Mouse (Mus musculus) retina, postnatal 7 days (tissue): ENCODE measurements at regions not wholly inside any gene's neighbourhood (a gene's known extent, or its start where the extent isn't known, plus 50 kb on each side); places are given as distances from the start of the nearest gene placed in this dataset.

ENCODE experiments used
- DNase-seq: peaks from one replicate; pipeline ENCODE4 v3.0.0-alpha.2; 2012; ENCODE audit warnings: low read depth, low spot score

DNA sequence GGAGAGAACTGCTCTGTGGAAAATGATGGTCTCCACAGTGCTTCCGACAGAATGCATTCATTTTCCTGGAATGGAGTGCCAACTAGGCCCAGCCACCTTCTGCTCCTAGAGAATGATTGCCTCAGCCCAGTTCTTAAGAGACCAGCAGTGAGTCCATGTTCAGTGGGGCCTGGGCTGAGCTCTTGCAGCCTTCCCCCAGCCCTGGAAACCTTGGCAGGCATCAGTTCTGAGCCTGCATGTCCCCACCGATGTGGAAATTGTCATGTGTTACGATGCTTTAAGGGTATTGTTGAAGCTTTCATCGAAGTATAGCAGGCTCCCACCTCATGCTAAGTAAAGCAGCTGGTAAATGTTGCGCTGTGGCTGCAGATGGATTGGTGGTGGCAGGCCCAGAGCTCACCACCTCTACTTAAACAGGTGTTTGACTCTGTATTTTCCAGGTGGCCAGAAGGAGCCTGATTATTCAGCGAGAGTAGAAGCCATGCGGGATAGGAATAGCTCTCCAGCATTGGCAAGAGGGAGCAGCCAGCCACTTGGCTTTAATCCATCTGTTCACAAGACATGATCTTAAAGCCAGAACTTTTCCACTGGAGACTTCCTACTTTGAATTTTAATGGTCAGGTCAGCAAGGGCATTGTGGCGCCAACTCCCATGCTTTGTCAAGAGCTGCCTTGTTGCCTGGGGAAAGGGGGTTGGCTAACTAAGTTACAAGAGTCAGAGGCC lies 437.5 kb downstream of the Meis1 start:
- DNase-seq, result no peak

DNA sequence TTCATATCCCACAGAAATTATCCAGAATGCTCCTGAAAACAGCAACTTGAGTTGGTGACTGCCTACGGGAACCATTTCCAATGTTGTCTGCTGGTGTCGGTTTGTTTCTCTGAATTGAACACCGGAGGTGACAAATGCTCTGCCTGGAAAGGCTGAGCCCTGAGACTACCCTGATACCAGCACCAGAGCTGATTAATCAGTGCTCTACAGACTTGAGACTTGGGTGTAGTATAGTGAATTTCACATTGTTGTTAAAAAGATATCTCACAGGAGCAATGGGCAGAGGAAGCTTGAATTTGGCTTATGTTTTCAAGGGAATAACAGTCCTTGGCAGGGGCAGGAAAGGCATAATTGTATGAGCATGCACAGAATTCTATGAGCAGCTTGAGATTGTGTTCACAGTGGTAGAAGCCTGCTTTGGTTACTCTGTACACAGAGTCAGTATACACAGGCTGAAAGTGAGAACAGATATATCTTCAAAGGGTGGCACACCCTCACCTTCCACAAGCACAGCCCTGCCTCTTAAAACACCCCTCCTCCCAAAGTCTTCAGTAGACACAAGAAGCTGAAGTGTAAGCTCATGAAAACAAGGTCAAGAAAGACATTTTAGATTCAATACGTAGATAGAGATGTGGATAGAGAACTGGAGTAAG lies 447.1 kb downstream of the Meis1 start:
- no peak for DNase-seq

DNA sequence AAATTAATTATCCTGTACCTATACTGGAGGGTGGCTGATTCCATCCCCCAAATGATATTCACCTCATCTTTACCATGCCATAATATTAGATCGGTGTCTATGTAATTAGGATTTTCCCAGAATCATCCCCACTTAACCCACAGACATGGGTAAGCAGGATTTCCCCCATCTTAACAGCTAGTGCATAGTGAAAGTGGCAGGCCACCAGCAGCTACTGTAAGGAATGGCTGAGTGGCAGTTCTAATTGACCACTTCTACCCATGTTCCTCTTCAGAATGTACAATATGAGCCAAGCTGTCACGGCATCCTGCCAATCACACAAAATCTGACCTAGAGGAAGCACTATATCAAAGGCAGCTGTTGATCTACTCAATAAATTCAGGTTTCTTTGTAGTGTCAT lies 455.8 kb downstream of the Meis1 start:
- no peak for DNase-seq

DNA sequence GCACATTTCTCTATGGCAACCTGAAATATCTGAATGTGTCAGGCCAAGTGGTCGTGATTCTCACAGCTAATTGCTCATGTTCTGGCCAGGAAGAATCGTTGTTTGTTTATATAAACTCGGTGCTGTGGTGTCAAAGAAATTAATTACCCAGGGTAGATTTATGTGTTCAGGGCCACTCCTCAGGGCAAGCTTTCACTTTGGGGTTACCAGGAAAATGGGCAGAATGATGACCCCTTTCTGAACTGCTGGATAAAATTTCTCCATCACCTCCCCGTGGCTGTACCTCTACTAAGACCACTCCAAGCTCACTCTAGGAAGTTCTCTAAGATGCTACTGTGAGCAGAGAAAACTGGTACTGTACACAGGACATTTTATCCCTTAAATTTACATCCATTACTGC lies 460.1 kb downstream of the Meis1 start:
- no peak for DNase-seq

DNA sequence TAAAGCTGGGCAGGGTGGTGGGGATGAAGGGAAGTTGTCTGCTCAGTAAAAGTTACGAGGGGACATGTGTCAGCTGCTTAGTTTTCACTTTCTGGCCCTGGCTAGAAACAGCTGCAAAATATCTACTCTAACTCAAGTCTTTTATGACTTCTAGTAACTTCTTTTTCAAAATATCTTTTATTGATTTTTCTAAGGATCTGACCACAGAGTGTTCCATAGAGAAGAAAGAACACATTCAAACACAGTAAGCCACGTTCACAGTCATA lies 483.3 kb downstream of the Meis1 start:
- no peak for DNase-seq

DNA sequence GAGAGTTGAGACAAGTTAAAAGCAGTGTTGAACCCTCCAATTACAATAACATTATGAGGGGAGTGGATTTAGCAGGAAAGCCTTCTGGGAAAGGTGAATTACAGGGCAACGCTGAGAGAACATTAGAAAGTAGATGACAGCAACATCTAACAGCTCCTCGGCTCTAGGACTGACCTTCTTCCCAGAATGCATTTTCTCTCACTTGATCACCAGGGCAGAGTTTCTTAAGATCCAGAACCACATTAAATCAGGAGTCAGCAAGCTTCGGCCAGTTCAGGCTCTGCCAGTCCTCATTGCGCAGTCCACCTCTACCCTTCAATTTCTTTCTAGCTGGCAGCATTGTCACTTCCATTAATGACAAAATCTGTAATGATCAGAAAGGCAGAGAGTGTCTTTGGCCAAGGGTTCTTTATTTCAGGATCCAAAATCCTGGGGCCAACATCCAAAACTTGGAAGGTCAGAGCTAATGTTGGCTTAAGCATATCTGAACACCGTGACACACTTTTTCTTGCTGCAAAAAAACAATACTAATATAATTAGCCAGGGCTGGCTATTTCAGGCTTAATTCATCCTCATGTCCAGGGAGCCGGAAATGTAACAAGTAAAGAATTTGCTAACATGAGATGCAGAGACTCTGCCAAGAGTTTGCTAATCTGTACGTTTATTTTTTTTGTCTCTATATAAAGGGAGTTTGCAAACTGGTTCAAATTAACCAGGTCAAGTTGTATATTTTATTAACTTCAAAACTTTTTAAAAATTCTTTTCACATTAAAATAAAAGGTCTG lies 483.8 kb downstream of the Meis1 start:
- no peak for DNase-seq

DNA sequence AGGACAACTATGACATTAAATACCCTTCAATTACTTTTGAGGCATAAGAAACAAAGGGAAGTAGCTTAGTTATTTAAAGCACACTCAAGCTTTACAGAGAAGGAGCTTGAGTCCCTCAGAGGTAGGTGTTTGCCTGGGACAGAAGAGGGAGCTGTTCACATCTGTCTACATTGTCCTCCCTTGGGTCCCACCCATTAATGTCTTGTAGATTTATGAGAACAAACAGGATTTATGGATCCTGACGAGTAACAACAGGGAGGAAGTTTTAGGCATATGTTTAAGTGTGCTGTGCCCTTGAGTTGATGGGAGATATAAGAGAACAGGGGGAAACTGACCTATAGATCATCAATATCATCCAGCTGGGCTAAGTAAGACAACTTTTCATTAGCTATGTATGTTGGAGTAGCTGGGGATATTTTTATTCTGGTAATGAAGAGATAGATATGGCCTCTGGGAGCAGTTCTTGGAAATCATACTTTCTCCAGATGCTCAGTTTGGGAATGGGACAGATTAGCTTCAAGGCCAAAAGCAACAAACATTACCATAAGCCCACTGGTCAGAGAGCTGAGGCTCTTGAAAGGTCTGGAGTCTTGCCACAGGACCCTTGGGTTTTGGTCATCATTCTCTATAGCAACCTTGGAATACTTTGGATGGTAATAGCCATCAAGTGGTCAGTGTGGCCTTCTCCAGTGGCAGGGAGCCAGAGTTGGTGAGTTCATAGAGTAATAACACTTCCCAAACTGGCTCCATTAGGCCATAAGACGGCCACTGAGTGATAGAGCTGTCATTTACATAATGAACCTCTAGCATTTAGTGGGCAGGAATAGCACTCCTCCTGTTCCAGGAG lies 487.3 kb downstream of the Meis1 start:
- DNase-seq, result no peak

DNA sequence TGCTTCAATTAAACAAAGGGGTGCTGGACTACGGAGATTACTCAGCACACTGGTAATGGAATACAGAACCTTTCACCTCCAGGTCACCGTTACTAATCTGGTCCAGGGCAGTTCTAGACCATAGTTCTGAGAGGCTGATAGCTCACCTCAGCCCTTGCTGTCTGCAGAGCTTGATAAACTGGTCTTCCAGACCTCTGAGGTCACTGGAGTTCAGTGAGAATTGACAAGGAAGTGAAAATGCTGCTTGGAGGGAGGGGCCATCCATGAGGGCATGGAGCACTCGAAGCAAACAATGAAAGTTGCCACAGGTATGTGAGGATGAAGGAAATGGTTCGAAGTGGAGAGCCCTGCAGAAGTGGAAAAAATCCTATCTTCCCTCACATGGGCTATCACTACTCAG lies 490.2 kb downstream of the Meis1 start:
- no peak for DNase-seq

DNA sequence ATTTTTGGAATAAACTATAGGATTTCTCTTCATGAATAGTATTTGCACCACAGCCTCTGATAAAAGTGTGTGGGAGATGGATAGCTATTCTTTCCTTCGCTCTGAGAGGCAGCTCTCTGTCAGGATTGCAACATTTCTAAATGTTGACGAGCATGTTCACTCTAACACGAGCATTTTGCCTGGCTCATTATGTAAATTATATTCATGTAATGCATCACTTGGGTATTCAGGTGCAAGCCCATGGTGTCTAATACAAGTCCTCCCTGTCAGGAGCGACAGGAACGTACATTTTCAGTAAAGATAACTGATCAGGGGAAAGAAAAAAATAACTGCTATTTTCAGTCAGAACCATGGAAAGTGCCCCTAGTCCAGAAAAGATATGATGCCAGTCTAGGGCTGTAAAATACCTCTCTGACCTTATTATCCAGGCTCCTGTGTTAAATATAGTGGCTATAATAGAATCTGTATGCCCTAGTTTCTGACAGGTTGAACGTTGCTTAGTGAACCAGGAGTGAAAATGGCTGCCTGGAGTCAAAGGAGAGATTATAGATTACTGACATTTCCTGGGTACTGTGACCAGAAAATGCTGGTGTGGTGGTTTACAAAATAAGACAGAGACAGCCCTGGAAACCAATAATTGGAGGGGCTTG lies 523.6 kb downstream of the Meis1 start:
- DNase-seq, result no peak

DNA sequence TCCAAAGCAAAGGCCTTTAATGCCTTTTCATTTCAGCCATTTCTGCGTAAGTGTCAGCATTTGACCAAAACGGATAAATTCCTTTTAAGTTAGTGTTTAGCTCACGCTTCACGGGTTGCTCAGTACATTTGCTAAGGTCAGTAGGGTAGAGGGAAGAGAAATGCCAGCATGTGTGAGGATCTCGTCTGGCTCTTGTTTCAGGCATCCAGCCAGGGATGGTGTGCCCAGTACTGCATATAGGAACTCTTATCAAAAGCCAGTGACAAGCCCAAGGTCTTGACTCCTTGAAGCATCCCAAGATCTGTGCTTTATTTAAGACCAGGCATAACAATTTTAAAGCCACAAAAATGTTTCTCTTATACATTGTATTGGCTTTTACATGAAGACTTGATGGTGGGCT lies 524.8 kb downstream of the Meis1 start:
- DNase-seq, result no peak

DNA sequence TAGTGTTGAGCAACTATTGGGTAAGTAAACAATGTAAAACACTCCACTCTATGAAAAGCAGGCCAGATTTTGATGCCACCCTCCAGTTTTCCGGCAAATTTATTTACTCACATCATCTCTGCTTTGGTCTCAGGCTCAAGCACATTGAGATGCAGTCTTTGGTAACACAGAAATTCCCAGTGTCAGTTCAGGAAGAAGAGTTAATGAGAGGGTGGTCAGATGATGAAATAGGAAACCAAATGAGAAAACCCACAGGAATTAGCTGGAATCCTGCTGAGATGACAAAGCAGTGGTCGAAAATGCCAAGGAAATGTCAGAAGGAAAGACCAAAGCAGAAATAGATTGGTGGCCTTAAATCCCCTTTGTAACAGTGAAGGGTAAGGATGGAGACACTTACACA lies 525.7 kb downstream of the Meis1 start:
- no peak for DNase-seq

DNA sequence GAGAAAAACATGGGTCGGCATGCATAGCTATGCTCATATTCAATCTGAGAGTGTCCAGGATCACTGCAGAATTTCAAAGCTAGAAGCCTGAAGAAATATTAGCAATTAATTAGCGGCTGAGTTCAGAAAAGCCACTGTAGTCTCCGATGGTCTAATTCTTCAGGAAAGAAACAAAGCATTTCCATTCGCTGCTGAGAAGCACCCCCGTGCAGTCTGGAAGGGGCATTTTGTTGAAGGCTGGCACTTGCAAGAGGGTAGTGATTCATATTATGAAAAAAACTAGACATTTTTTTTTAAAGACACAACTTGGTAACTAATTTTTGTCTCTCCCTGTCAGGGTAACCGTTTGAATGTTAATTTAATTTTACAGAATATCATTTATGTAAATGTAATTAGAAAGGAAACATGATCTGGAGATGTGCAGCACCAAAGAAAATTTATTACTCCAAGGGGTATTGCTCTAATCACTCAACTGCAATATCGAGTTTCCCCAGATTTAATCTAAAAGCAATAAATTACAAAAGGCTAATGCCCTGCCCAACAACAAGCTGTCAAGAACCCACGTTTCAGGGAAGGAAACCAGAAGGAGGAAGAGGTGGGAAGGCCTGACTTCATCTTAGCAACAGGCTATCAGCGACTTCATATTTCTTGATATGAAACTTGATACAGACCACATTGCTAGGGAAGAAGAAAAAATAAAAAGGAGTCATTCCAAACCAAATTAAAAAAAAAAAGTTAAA lies 529.1 kb downstream of the Meis1 start:
- no peak for DNase-seq

DNA sequence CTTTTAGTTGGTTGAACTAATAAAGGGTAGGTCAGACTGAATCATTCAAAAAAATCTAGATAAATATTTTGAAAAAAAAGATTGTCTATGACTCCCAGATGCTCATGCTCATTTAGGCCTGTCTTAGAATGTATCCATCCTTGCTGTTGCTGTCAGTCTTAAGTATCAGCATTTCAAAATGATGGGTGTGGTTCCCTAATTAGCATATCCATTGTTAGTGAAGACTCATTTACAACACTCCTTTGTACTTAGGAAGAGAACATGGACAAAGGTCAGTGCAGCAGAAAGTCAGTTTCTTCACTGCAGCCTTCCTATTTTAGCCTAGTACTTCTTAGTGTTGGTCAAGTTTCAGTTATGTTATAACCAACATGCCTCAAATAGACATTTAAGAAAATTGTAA lies 525.2 kb upstream of the Etaa1 start:
- DNase-seq, result no peak

DNA sequence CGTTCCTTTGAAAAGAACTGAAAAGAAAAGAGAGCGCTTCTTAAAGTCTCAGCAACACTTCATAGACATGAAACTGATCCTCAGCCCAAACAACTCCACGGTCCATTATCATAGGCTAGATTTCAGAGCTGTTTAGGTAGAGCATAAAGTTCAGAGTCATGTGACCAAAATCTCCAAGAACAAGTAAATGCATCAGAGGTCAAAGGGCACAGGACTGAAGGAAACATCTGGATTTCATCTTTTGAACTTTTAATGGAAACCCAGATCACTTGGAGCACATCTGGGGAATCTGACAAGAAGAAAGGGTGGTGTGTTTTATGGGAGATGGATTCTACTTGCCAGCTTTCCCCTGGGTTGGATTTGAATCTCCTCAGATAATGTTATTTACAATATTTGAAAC lies 497.6 kb upstream of the Etaa1 start:
- no peak for DNase-seq

DNA sequence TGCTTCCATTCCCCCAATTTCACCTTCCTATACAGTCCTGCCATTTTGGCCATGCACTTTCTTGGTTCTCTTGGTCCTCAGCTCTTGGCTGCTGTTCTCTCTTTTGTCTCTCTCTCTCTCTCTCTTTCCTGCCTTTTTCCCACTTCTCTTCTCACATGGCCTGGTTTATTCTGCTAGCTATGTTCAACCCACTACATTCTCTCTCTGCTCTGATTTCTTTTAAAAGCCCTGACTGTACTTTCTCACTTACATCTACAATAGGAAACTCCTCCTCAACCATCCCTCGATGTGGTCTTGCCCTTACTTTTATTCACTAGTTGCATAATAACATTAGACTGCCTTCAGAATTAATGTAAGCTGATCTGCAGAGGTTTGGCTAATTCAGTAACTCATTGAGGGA lies 495.2 kb upstream of the Etaa1 start:
- DNase-seq, result no peak

DNA sequence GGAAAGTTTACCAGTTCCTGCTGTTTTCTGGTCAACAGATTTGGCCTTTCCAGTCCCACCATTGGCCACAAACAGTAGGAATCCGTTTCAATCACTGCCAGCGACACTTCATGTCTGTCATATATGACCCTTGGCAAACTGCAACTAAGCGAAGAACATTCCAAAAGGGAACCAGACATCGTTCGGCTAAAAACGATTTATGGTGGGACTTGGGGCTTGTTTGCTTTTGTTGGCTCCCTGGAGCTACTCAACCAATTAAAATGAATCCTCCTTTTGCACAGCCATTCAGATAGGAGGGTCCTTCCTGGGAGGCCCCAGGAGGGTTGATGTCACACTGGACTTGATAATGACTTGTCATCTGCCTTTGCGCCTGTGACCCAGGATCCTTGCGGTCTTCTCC lies 490.9 kb upstream of the Etaa1 start:
- no peak for DNase-seq

DNA sequence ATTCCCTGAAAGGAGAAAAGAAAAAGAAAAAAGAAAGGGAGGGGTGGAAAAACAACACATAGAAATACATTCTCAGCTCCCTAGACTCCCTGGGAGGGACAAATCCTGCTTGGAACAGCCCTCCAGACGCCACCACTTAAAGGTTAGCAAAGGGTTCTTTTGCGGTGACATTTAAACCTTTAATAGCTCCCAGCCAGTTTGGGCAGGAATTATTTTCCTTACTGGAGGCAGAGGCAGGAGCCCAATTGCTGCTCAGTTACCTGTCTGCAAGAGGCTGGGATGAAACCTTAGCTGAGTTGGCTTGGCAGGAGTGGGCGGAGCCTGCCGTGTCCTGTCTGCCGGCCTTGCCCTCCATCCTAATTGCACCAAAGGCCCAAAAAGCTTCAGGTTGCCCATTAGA lies 490.4 kb upstream of the Etaa1 start:
- DNase-seq, result no peak

DNA sequence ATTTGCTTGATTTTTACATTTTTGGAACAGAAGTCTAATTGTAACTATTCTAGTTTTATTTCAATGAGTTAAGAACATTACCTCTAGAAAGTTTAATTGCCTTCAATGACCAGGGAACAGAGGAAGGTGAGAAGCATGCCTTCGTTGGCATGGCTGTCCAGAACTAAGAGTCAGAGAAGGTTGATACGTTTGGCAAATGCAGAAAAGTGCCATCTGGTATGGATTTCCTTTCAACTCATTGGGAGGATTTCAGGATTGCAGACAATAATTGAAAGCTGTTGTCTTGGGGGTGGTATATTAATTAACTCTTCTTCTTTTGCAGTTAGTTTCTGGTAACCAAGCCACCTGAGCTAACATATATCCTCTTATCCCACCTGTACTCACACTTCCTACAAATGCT lies 489.5 kb upstream of the Etaa1 start:
- no peak for DNase-seq

DNA sequence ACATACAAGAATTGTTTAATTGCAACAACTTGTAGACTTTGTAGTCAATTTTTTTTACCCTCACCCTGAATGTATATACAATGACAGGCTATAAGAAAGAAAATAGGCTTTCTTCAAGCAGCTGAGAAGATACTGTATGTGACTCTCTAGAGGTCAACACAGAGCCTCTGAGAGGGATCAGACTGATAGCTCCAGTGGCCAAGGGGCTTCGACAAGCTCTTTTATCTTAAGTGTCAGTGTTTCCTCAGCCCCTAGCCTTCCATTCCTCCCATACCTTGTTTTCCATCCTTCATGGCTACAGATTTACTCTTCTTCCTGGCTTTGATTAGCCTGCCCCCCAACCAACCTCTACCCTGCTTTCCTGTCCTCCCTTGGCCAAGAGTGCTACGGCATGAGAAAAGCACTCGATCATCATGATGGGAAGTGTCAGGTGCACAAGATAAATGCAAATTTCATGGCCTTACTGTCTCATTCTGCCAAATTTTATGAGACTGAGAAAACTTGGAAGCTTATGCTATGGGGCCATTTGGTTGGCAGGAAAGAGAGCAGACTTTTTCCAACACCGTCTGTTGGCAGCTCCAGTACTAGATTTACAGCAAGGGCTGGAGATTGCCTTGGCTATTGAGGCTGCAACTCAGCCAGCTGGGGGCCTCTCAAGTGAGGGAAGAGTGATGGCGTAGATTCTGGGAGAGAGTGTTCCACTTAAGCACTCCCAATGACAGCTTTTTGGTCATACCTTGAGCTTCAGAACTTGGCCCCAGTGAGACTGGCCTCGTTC lies 484.3 kb upstream of the Etaa1 start:
- DNase-seq, result no peak

DNA sequence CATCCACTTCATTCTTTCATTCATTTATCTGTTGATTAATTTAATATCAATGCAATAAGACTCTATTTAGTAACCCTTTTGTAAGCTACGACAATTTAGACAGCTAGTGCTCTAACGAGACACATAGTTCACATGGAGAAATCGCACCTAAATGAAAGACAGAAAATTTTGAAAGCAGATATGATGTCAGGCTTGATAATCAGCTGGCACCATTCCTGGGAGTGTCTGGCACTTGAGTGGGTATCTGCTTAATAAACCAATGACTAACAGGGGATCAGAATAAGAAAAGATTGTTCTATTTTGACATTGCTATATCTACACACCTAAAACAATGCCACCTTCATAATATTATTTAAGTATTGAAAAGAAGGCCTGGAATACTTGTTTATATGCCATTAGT lies 467.4 kb upstream of the Etaa1 start:
- no peak for DNase-seq
